Mouse (Mus musculus): ENCODE measurements around the gene Shox2. TPM values are rescaled to one million over a fixed set of nuclear protein-coding genes. Genes with fewer than 3 reads are reported as not detected.
A peak's percentile ranks its signal among the peaks of the same experiment; 100 is the strongest.

Gene Shox2
- polyA plus RNA-seq, 1 experiment from 2014 or later: 2.4 TPM

GRCm38 (mm10) chr3:66979491-66979890, 2.1 kb downstream of the Shox2 start:
- H3K27ac ChIP-seq (ENCODE audit: low read length): no peak overlapping the region
- WGBS: 5% methylated on average over 9 of the region's 9 CpGs
- H3K4me1 ChIP-seq (replicated peaks; ENCODE audit: control insufficient read depth, insufficient read depth, low read length): peaks cover 11% of the 10 kb centered on the region

GRCm38 (mm10) chr3:66978457-66979381, 2.9 kb downstream of the Shox2 start:
- peaks cover 11% of the 10 kb centered on the region for H3K4me1 ChIP-seq (replicated peaks; ENCODE audit: control insufficient read depth, insufficient read depth, low read length)
- no peak overlapping the region for H3K27ac ChIP-seq (ENCODE audit: low read length)
- no peak overlapping the region for H3K4me2 ChIP-seq (ENCODE audit: low read depth, low read length)
- H3K36me3 ChIP-seq (ENCODE audit: control insufficient read depth, insufficient read depth, low read length): no peaks in the 10 kb centered on the region
- H3K9ac ChIP-seq (ENCODE audit: low read length): no peak overlapping the region
- no peak overlapping the region for H3K4me3 ChIP-seq (ENCODE audit: low read length)
- WGBS: 2% methylated on average over 44 of the region's 45 CpGs
- H3K9me3 ChIP-seq (ENCODE audit: control insufficient read depth, low read length): no peaks in the 10 kb centered on the region
- H3K27me3 ChIP-seq (ENCODE audit: control insufficient read depth, insufficient read depth, low read depth, low read length): peaks cover 70% of the 10 kb centered on the region
- no peak for ATAC-seq (ENCODE audit: low read depth)

More at GRCm38 (mm10) chr3:66979491-66979890, 2.1 kb downstream of the Shox2 start:
- Histone ChIP-seq H3K9me3 (ENCODE audit: control insufficient read depth, low read length) (no peaks in the 10 kb centered on the region), H3K9ac (ENCODE audit: low read length) (no peak overlapping the region), H3K36me3 (ENCODE audit: control insufficient read depth, insufficient read depth, low read length) (no peaks in the 10 kb centered on the region), H3K4me3 (ENCODE audit: low read length) (no peak overlapping the region), H3K27me3 (ENCODE audit: control insufficient read depth, insufficient read depth, low read depth, low read length) (peaks cover 66% of the 10 kb centered on the region), H3K4me2 (ENCODE audit: low read depth, low read length) (no peak overlapping the region)
- no peak for ATAC-seq (ENCODE audit: low read depth)

GRCm38 (mm10) chr3:66977811-66978456, 3.6 kb downstream of the Shox2 start:
- peaks cover 13% of the 10 kb centered on the region for H3K4me1 ChIP-seq (replicated peaks; ENCODE audit: control insufficient read depth, insufficient read depth, low read length)
- H3K9me3 ChIP-seq (ENCODE audit: control insufficient read depth, low read length): no peaks in the 10 kb centered on the region
- no peak overlapping the region for H3K4me3 ChIP-seq (ENCODE audit: low read length)
- H3K36me3 ChIP-seq (ENCODE audit: control insufficient read depth, insufficient read depth, low read length): no peaks in the 10 kb centered on the region
- no peak overlapping the region for H3K27ac ChIP-seq (ENCODE audit: low read length)
- no peak overlapping the region for H3K4me2 ChIP-seq (ENCODE audit: low read depth, low read length)
- no peak overlapping the region for H3K9ac ChIP-seq (ENCODE audit: low read length)
- 2% methylated on average over 25 of the region's 25 CpGs for WGBS
- peaks cover 76% of the 10 kb centered on the region for H3K27me3 ChIP-seq (ENCODE audit: control insufficient read depth, insufficient read depth, low read depth, low read length)
- ATAC-seq (ENCODE audit: low read depth): no peak

- no peak overlapping the region for H3K4me2 ChIP-seq (ENCODE audit: low read depth, low read length)
- no peak for ATAC-seq (ENCODE audit: low read depth)
- WGBS: 9% methylated on average over 13 of the region's 13 CpGs
- H3K36me3 ChIP-seq (ENCODE audit: control insufficient read depth, insufficient read depth, low read length): no peaks in the 10 kb centered on the region
- no peaks in the 10 kb centered on the region for H3K9me3 ChIP-seq (ENCODE audit: control insufficient read depth, low read length)
- H3K4me3 ChIP-seq (ENCODE audit: low read length): no peak overlapping the region
- peaks cover 76% of the 10 kb centered on the region for H3K27me3 ChIP-seq (ENCODE audit: control insufficient read depth, insufficient read depth, low read depth, low read length)
- no peak overlapping the region for H3K9ac ChIP-seq (ENCODE audit: low read length)
- peaks cover 13% of the 10 kb centered on the region for H3K4me1 ChIP-seq (replicated peaks; ENCODE audit: control insufficient read depth, insufficient read depth, low read length)
- H3K27ac ChIP-seq (ENCODE audit: low read length): no peak overlapping the region
These were observed 4.5 kb downstream of the Shox2 start for GRCm38 (mm10) chr3:66976889-66977615.

- H3K36me3 ChIP-seq (ENCODE audit: control insufficient read depth, insufficient read depth, low read length): no peaks in the 10 kb centered on the region
- peaks cover 6% of the 10 kb centered on the region; the same call in 1 of the 2 replicates for H3K4me1 ChIP-seq (replicated peaks; ENCODE audit: control insufficient read depth, insufficient read depth, low read length)
- H3K4me2 ChIP-seq (ENCODE audit: low read depth, low read length): no peak overlapping the region
- ATAC-seq (ENCODE audit: low read depth): no peak
- WGBS: 11% methylated on average over 3 of the region's 3 CpGs
- H3K9me3 ChIP-seq (ENCODE audit: control insufficient read depth, low read length): no peaks in the 10 kb centered on the region
- no peak overlapping the region for H3K27ac ChIP-seq (ENCODE audit: low read length)
- no peak overlapping the region for H3K9ac ChIP-seq (ENCODE audit: low read length)
- no peak overlapping the region for H3K4me3 ChIP-seq (ENCODE audit: low read length)
- H3K27me3 ChIP-seq (ENCODE audit: control insufficient read depth, insufficient read depth, low read depth, low read length): peaks cover 78% of the 10 kb centered on the region
These were observed 7.1 kb downstream of the Shox2 start for GRCm38 (mm10) chr3:66974501-66974900.

- under 1% methylated on average over 59 of the region's 59 CpGs for WGBS
- Histone ChIP-seq H3K27me3 (ENCODE audit: control insufficient read depth, insufficient read depth, low read depth, low read length) (peaks cover 71% of the 10 kb centered on the region), H3K4me3 (ENCODE audit: low read length) (peak overlapping the region; percentile 57), H3K4me2 (ENCODE audit: low read depth, low read length) (peak overlapping the region; percentile 87), H3K4me1 (replicated peaks; ENCODE audit: control insufficient read depth, insufficient read depth, low read length) (peaks cover 6% of the 10 kb centered on the region; the same call in 1 of the 2 replicates), H3K9me3 (ENCODE audit: control insufficient read depth, low read length) (no peaks in the 10 kb centered on the region), H3K36me3 (ENCODE audit: control insufficient read depth, insufficient read depth, low read length) (no peaks in the 10 kb centered on the region), H3K27ac (ENCODE audit: low read length) (no peak overlapping the region), H3K9ac (ENCODE audit: low read length) (no peak overlapping the region)
- ATAC-seq (ENCODE audit: low read depth): peak; percentile 81
These were observed 8.1 kb downstream of the Shox2 start for GRCm38 (mm10) chr3:66973391-66973943.

- Histone ChIP-seq H3K9ac (ENCODE audit: low read length) (no peak overlapping the region), H3K4me2 (ENCODE audit: low read depth, low read length) (no peak overlapping the region), H3K27ac (ENCODE audit: low read length) (no peak overlapping the region), H3K4me1 (replicated peaks; ENCODE audit: control insufficient read depth, insufficient read depth, low read length) (peaks cover 6% of the 10 kb centered on the region; the same call in 1 of the 2 replicates), H3K36me3 (ENCODE audit: control insufficient read depth, insufficient read depth, low read length) (no peaks in the 10 kb centered on the region), H3K9me3 (ENCODE audit: control insufficient read depth, low read length) (no peaks in the 10 kb centered on the region), H3K27me3 (ENCODE audit: control insufficient read depth, insufficient read depth, low read depth, low read length) (peaks cover 70% of the 10 kb centered on the region), H3K4me3 (ENCODE audit: low read length) (no peak overlapping the region)
- 4% methylated on average over 16 of the region's 16 CpGs for WGBS
- ATAC-seq (ENCODE audit: low read depth): no peak
These were observed 9.2 kb downstream of the Shox2 start for GRCm38 (mm10) chr3:66972191-66972950.

- H3K27me3 ChIP-seq (ENCODE audit: control insufficient read depth, insufficient read depth, low read depth, low read length): peaks cover 62% of the 10 kb centered on the region
- no peaks in the 10 kb centered on the region for H3K36me3 ChIP-seq (ENCODE audit: control insufficient read depth, insufficient read depth, low read length)
- H3K27ac ChIP-seq (ENCODE audit: low read length): no peak overlapping the region
- peaks cover 6% of the 10 kb centered on the region; the same call in 1 of the 2 replicates for H3K4me1 ChIP-seq (replicated peaks; ENCODE audit: control insufficient read depth, insufficient read depth, low read length)
- 2% methylated on average over 29 of the region's 29 CpGs for WGBS
- no peak for ATAC-seq (ENCODE audit: low read depth)
- no peak overlapping the region for H3K4me3 ChIP-seq (ENCODE audit: low read length)
- no peak overlapping the region for H3K4me2 ChIP-seq (ENCODE audit: low read depth, low read length)
- H3K9ac ChIP-seq (ENCODE audit: low read length): no peak overlapping the region
- H3K9me3 ChIP-seq (ENCODE audit: control insufficient read depth, low read length): no peaks in the 10 kb centered on the region
These were observed 10.8 kb downstream of the Shox2 start for GRCm38 (mm10) chr3:66970661-66971331.

All from lung, embryonic 16.5 days (tissue).